Mouse (Mus musculus) E14TG2a.4 (cell line): Measurements from ENCODE around the gene Rassf9.

Experiments used
- CTCF ChIP-seq: conservative IDR thresholded peaks from 2 replicates; pipeline ENCODE4 v1.5.1; 2014; ENCODE audit warnings: low read length
- POU5F1 ChIP-seq: IDR thresholded peaks from 2 replicates; pipeline ENCODE4 v1.6.1; 2014; ENCODE audit warnings: low read length, borderline replicate concordance

DNA sequence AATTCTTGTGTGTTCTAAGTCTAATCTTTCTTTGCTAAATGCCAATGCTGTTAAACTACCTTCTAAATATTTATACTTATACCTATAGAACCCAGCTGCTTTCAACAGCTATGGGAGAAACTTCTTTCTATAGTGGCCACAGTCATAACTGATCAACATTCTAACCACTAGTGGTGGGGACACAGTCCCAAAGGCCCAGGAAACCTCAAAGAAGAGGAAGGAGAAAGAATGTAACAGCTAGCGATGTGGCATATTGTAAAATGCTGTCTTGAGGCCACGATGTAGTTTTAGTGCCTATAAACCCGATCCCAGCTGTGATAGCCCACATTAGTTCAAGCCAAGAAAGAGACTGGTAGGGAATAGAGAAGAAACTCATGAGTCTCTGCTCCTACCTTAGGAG, 65.9 kb downstream of the Rassf9 start:
- TF ChIP-seq CTCF, result no peak
- TF ChIP-seq POU5F1, result no peak
